Mouse (Mus musculus) CH12.LX (cell line): Measurements from ENCODE around the gene Fgfr2. TPM values are rescaled to one million over a fixed set of nuclear protein-coding genes. Genes with fewer than 3 reads are reported as not detected.

ENCODE experiments used
- DNase-seq: peaks from one replicate; pipeline ENCODE4 v3.0.0-alpha.2; 2013; ENCODE audit errors: extremely low read depth
- H3K27ac ChIP-seq: 2 replicates; pipeline ENCODE4 v1.5.1; 2012; ENCODE audit warnings: low read depth, mild to moderate bottlenecking, control low read depth, moderate library complexity; ENCODE audit not compliant: insufficient read depth
- H3K27me3 ChIP-seq: replicated peaks from 2 replicates; pipeline ENCODE3; 2012; ENCODE audit warnings: inconsistent platforms
- H3K36me3 ChIP-seq, 2 experiments: replicated peaks in 1 of 2; 2 replicates each; pipeline versions ENCODE3 to v1.6.1; 2012; ENCODE audit warnings: inconsistent platforms in 1 of 2, low read length in 1 of 2, mild to moderate bottlenecking in 1 of 2, mixed read lengths in 1 of 2, moderate library complexity in 1 of 2; ENCODE audit not compliant: control insufficient read depth in 1 of 2, insufficient read depth in 1 of 2
- H3K4me1 ChIP-seq, 2 experiments: 2 replicates each; pipeline ENCODE4 v1.6.1; 2012; ENCODE audit warnings: inconsistent platforms in 1 of 2, moderate library complexity in 1 of 2; ENCODE audit not compliant: insufficient read depth in 2 of 2, control insufficient read depth in 1 of 2
- H3K4me2 ChIP-seq: 2 replicates; pipeline ENCODE4 v1.6.1; 2012; ENCODE audit warnings: low read depth, mild to moderate bottlenecking, control low read depth; ENCODE audit not compliant: poor library complexity, insufficient read depth, severe bottlenecking
- H3K4me3 ChIP-seq, 3 experiments: fragments of 150-350 bp in 1 of 3; sonication (generic) in 1 of 3; replicated peaks in 1 of 3; 2 replicates each; pipeline versions ENCODE3 to v1.5.1; 2011 to 2012; ENCODE audit warnings: low read depth in 2 of 3, low read length in 2 of 3, mild to moderate bottlenecking in 2 of 3, moderate library complexity in 2 of 3, control low read depth in 1 of 3, improper control_type of control experiment in 1 of 3, inconsistent platforms in 1 of 3, mixed read lengths in 1 of 3; ENCODE audit not compliant: poor library complexity in 1 of 3
- H3K79me2 ChIP-seq: replicated peaks from 2 replicates; pipeline ENCODE4 v1.6.1; 2012; ENCODE audit warnings: mild to moderate bottlenecking, moderate library complexity; ENCODE audit not compliant: control insufficient read depth, poor library complexity, insufficient read depth, severe bottlenecking; ENCODE audit errors: extremely low read depth
- H3K9ac ChIP-seq: 2 replicates; pipeline ENCODE4 v1.6.1; 2012; ENCODE audit warnings: low read depth, mild to moderate bottlenecking, control low read depth, moderate library complexity; ENCODE audit not compliant: insufficient read depth
- H3K9me3 ChIP-seq: replicated peaks from 2 replicates; pipeline ENCODE3; 2012; ENCODE audit warnings: low read length, inconsistent platforms, mixed read lengths
- BHLHE40 ChIP-seq: IDR thresholded peaks from 2 replicates; pipeline ENCODE4 v1.6.1; 2011; ENCODE audit warnings: mild to moderate bottlenecking, low read depth, low read length, improper control_type of control experiment
- CTCF ChIP-seq, 2 experiments: IDR thresholded peaks in 1 of 2; conservative IDR thresholded peaks in 1 of 2; 2 replicates each; pipeline ENCODE4 v1.5.1; 2011 to 2012; ENCODE audit warnings: low read depth in 2 of 2, low read length in 2 of 2, improper control_type of control experiment in 1 of 2, inconsistent platforms in 1 of 2, mild to moderate bottlenecking in 1 of 2, moderate library complexity in 1 of 2
- EP300 ChIP-seq: IDR thresholded peaks from 2 replicates; pipeline ENCODE4 v1.6.1; 2011; ENCODE audit warnings: low read length, improper control_type of control experiment
- ETS1 ChIP-seq: conservative IDR thresholded peaks from 2 replicates; pipeline ENCODE4 v1.6.1; 2012; ENCODE audit warnings: low read depth, mild to moderate bottlenecking, inconsistent platforms, low read length, improper control_type of control experiment, moderate library complexity
- JUND ChIP-seq: conservative IDR thresholded peaks from 2 replicates; pipeline ENCODE4 v1.6.1; 2011; ENCODE audit warnings: low read depth, low read length, improper control_type of control experiment
- MAFK ChIP-seq: IDR thresholded peaks from 2 replicates; pipeline ENCODE4 v1.6.1; 2011; ENCODE audit warnings: low read length, improper control_type of control experiment; ENCODE audit not compliant: insufficient replicate concordance
- MAX ChIP-seq: IDR thresholded peaks from 2 replicates; pipeline ENCODE4 v1.6.1; 2011; ENCODE audit warnings: low read length, improper control_type of control experiment
- MEF2A ChIP-seq: IDR thresholded peaks from 2 replicates; pipeline ENCODE4 v1.6.1; 2014; ENCODE audit warnings: low read depth, mild to moderate bottlenecking, inconsistent platforms, low read length, improper control_type of control experiment, borderline replicate concordance
- MYC ChIP-seq: IDR thresholded peaks from 2 replicates; pipeline ENCODE4 v1.6.1; 2011; ENCODE audit warnings: low read depth, mild to moderate bottlenecking, improper control_type of control experiment, low read length
- NRF1 ChIP-seq: IDR thresholded peaks from 2 replicates; pipeline ENCODE4 v1.6.1; 2014; ENCODE audit warnings: low read depth, mild to moderate bottlenecking, inconsistent platforms, low read length, improper control_type of control experiment, moderate library complexity
- PAX5 ChIP-seq: IDR thresholded peaks from 2 replicates; pipeline ENCODE4 v1.6.1; 2012; ENCODE audit warnings: low read length, inconsistent platforms, mixed read lengths
- POLR2AphosphoS2 ChIP-seq: IDR thresholded peaks from 2 replicates; pipeline ENCODE4 v1.6.1; 2011; ENCODE audit warnings: low read depth, low read length, improper control_type of control experiment
- RAD21 ChIP-seq: IDR thresholded peaks from 2 replicates; pipeline ENCODE4 v1.6.1; 2011; ENCODE audit warnings: low read depth, mild to moderate bottlenecking, low read length, improper control_type of control experiment, moderate library complexity
- RCOR1 ChIP-seq: conservative IDR thresholded peaks from 2 replicates; pipeline ENCODE4 v1.6.1; 2012; ENCODE audit warnings: low read depth, mild to moderate bottlenecking, inconsistent platforms, low read length, improper control_type of control experiment
- SIN3A ChIP-seq: IDR thresholded peaks from 2 replicates; pipeline ENCODE4 v1.6.1; 2012; ENCODE audit warnings: low read length, improper control_type of control experiment, inconsistent platforms
- SMC3 ChIP-seq: IDR thresholded peaks from 2 replicates; pipeline ENCODE4 v1.6.1; 2011; ENCODE audit warnings: low read depth, low read length, improper control_type of control experiment
- TCF12 ChIP-seq: IDR thresholded peaks from 2 replicates; pipeline ENCODE4 v1.6.1; 2014; ENCODE audit warnings: low read depth, mild to moderate bottlenecking, inconsistent platforms, low read length, improper control_type of control experiment
- USF2 ChIP-seq: conservative IDR thresholded peaks from 2 replicates; pipeline ENCODE4 v1.6.1; 2011; ENCODE audit warnings: low read depth, low read length, improper control_type of control experiment
- ZC3H11A ChIP-seq: IDR thresholded peaks from 2 replicates; pipeline ENCODE4 v1.6.1; 2012; ENCODE audit warnings: low read depth, mild to moderate bottlenecking, inconsistent platforms, low read length, improper control_type of control experiment
- dilution Hi-C: fragments of 300-500 bp; cut with MboI; formaldehyde crosslinking; loops from 2 replicates; pipeline ENCODE4 v1.14.3; 2020; ENCODE audit warnings: low sequenced_read_pairs; ENCODE audit not compliant: extremely low pct_unique_long_range_greater_than_20kb, extremely low pct_ligation_motif_present
- in situ Hi-C: fragments of 300-500 bp; cut with MboI; formaldehyde crosslinking; loops from 3 replicates; pipeline ENCODE4 v1.14.3; 2019; ENCODE audit warnings: low sequenced_read_pairs, low pct_ligation_motif_present, low pct_unique_long_range_greater_than_20kb, mixed read lengths
- polyA plus RNA-seq: library from polyadenylated mRNA; unstranded; fragments of >175 nt; gene quantifications from 2 replicates; pipeline ENCODE4 v1.2.1, GENCODE M21; 2012; ENCODE audit warnings: low read depth; ENCODE audit not compliant: insufficient read length
- total RNA-seq, 2 experiments: library from RNA; depleted of rRNA; stranded (reverse); fragments of 300-350 nt in 1 of 2; fragments of >200 nt in 1 of 2; gene quantifications; 2 replicates each; pipeline ENCODE4 v1.2.3; 2012 to 2014

The Fgfr2 gene
- total and polyA plus RNA-seq, 3 experiments = not detected

GRCm38 (mm10) chr7:131881876-131882615 is 1241.1 kb downstream of the Fgfr2 start (continued):
- TF ChIP-seq JUND (no peak), ETS1 (no peak), RAD21 (peak; percentile 89), PAX5 (no peak), RCOR1 (no peak), CTCF (conservative IDR thresholded peaks at IDR 0.05 in 1 of 2, IDR thresholded peaks at IDR 0.05 in 1 of 2; ENCODE audit: low read depth in 2 of 2, low read length in 2 of 2) (peak; percentile 89 to 90), NRF1 (no peak), MAX (no peak), MAFK (no peak)
- TF ChIP-seq, all 38 proteins: peak for 5

- no peak overlapping the region for H3K4me2 ChIP-seq
- no peaks in the 10 kb centered on the region for H3K36me3 ChIP-seq
- no peaks in the 10 kb centered on the region for H3K79me2 ChIP-seq
- H3K27ac ChIP-seq = no peak overlapping the region
- in situ Hi-C loops (loop anchor here (10.0 to 25.0 kb wide), 2 partner anchors 345 to 657 kb away; no protein-coding TSS in a partner anchor), dilution Hi-C loops (no loop called here)
- peaks cover 88% of the 10 kb centered on the region for H3K27me3 ChIP-seq
- no peaks in the 10 kb centered on the region for H3K9me3 ChIP-seq
- no peaks in the 10 kb centered on the region for H3K4me1 ChIP-seq
- DNase-seq = no peak
- TF ChIP-seq RCOR1 (no peak), EP300 (no peak), MEF2A (no peak), BHLHE40 (no peak)
- TF ChIP-seq, all 38 proteins: peak for 0
- Histone ChIP-seq H3K4me3 (no peak overlapping the region), H3K9ac (no peak overlapping the region)
Measured at GRCm38 (mm10) chr7:131880150-131880549, 1243.0 kb downstream of the Fgfr2 start.

- dilution Hi-C loops (no loop called here), in situ Hi-C loops (loop anchor here (25.0 kb wide), 1 partner anchor 658 kb away; no protein-coding TSS in a partner anchor)
- H3K4me2 ChIP-seq = no peak overlapping the region
- no peak overlapping the region for H3K4me3 ChIP-seq
- no peak overlapping the region for H3K27ac ChIP-seq
- H3K79me2 ChIP-seq = no peaks in the 10 kb centered on the region
- peaks cover 89% of the 10 kb centered on the region for H3K27me3 ChIP-seq
- TF ChIP-seq RCOR1 = no peak
- no peak for TF ChIP-seq MYC
- no peak for TF ChIP-seq ZC3H11A
- no peak for TF ChIP-seq POLR2AphosphoS2
- TF ChIP-seq RAD21 = no peak
- no peak for TF ChIP-seq MAX
- TF ChIP-seq USF2 = no peak
- no peak for TF ChIP-seq SMC3
- no peak for TF ChIP-seq TCF12
- no peak for TF ChIP-seq SIN3A
- no peak for TF ChIP-seq PAX5
- TF ChIP-seq, all 38 proteins: peak for 0
- Histone ChIP-seq H3K36me3 (no peaks in the 10 kb centered on the region), H3K9ac (no peak overlapping the region), H3K9me3 (no peaks in the 10 kb centered on the region), H3K4me1 (no peaks in the 10 kb centered on the region)
- no peak for DNase-seq
Measured at GRCm38 (mm10) chr7:131878846-131879245, 1244.3 kb downstream of the Fgfr2 start.
